Mouse (Mus musculus) liver, postnatal 0 days (tissue): ENCODE data around the gene B4galt2.

Experiments
- CTCF ChIP-seq: sonication (generic); IDR thresholded peaks from 2 replicates; pipeline ENCODE4 v1.5.1; 2016; ENCODE audit warnings: antibody characterized with exemption, low read depth
- EP300 ChIP-seq: IDR thresholded peaks from 2 replicates; pipeline ENCODE4 v1.6.1; 2016; ENCODE audit warnings: antibody characterized with exemption, low read depth, mild to moderate bottlenecking

DNA sequence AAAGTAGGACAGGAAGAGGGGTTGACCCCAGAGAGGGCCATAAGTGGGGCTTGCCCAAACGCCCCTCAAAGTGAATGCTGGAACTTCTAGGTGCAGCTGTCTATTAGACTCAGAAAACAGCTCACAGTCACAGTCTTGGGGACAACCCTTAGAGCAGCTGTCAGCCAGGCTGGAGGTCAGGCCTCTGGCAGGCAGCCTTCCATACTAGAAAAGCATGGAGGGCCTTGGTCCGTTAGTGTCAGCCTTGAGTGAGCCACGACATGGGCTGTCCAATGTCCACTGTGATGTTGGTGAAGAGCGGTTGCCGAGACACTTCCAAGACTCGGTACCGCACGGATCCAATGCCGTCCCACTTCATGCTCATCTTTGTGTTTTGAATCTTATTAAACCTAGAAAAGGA lies 9.7 kb downstream of the B4galt2 start:
- TF ChIP-seq CTCF: no peak
- no peak for TF ChIP-seq EP300
